Mouse (Mus musculus): ENCODE measurements around the gene Bcat1. TPM values are rescaled to one million over a fixed set of nuclear protein-coding genes. Genes with fewer than 3 reads are reported as not detected.
"Not testable (repeated sequence)": the region's sequence is repeated elsewhere in the genome, so short reads cannot be mapped to it uniquely, and the experiment has no call there.

Bcat1 gene
- polyA plus RNA-seq, 1 experiment from 2014 or later = 6.0 TPM

DNA sequence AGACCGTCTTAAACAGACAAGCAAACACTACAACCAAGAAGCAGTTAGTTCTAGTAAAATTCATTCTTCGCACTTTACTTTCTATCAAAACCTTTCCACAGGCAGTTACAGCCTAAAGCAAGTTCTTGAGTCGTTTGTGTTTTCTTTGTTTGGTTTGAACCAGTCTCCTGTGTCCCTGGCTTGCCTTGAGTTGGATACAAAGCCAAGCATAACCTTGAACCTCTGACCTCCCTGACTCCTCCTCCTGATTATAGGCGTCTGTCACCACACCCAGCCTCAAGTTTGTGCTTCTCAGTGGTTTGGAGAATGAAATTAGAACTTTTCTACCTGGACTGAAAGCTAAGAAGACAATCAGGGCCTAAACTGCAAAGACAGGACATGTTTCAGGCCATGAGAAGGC lies 18.4 kb upstream of the Bcat1 start:
- no peak overlapping the region for H3K27ac ChIP-seq (ENCODE audit: low read length)
- no peaks in the 10 kb centered on the region for H3K36me3 ChIP-seq (ENCODE audit: control insufficient read depth, insufficient read depth, low read length)
- no peaks in the 10 kb centered on the region for H3K27me3 ChIP-seq (replicated peaks; ENCODE audit: control insufficient read depth, insufficient read depth, low read length)
- H3K4me1 ChIP-seq (ENCODE audit: control insufficient read depth, insufficient read depth, low read length) = no peaks in the 10 kb centered on the region
- ATAC-seq = no peak
- no peak overlapping the region for H3K4me2 ChIP-seq (ENCODE audit: low read depth, low read length)
- no peaks in the 10 kb centered on the region for H3K9me3 ChIP-seq (ENCODE audit: control insufficient read depth, low read length)
- H3K4me3 ChIP-seq (ENCODE audit: low read length) = no peak overlapping the region
- no peak overlapping the region for H3K9ac ChIP-seq (ENCODE audit: low read depth, low read length)
- 69% methylated on average over 4 of the region's 4 CpGs for WGBS

GRCm38 (mm10) chr6:145093038-145093622 lies 17.1 kb upstream of the Bcat1 start:
- H3K4me2 ChIP-seq (ENCODE audit: low read depth, low read length); ATAC-seq; H3K9ac ChIP-seq (ENCODE audit: low read depth, low read length); H3K27me3 ChIP-seq (replicated peaks; ENCODE audit: control insufficient read depth, insufficient read depth, low read length); H3K27ac ChIP-seq (ENCODE audit: low read length); H3K4me3 ChIP-seq (ENCODE audit: low read length); H3K9me3 ChIP-seq (ENCODE audit: control insufficient read depth, low read length); H3K4me1 ChIP-seq (ENCODE audit: control insufficient read depth, insufficient read depth, low read length); H3K36me3 ChIP-seq (ENCODE audit: control insufficient read depth, insufficient read depth, low read length): not testable (repeated sequence)
- WGBS = 54% methylated on average over 7 of the region's 7 CpGs

DNA sequence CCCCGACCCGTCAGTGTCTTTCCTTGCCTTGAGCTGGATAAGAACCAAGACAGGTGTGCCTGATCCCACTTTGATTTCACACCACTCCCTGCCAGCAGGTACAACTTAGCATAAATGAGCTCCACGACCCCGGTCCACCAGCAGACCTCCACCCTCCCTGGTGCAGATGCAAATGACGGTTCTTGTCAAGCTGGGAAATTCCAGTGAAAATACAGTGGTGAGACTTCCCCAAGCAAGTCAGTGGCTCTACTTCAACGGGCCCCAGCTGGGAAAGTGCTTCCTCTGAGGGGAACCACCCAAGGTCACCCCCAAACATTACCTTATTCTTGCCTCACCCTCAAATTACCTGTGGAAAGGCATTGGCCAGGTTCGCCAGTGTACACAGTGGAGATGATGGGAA lies 16.0 kb upstream of the Bcat1 start:
- H3K4me2 ChIP-seq (ENCODE audit: low read depth, low read length) = no peak overlapping the region
- no peaks in the 10 kb centered on the region for H3K4me1 ChIP-seq (ENCODE audit: control insufficient read depth, insufficient read depth, low read length)
- WGBS = 76% methylated on average over 7 of the region's 7 CpGs
- H3K9me3 ChIP-seq (ENCODE audit: control insufficient read depth, low read length) = no peaks in the 10 kb centered on the region
- H3K36me3 ChIP-seq (ENCODE audit: control insufficient read depth, insufficient read depth, low read length) = no peaks in the 10 kb centered on the region
- no peak overlapping the region for H3K4me3 ChIP-seq (ENCODE audit: low read length)
- no peak overlapping the region for H3K9ac ChIP-seq (ENCODE audit: low read depth, low read length)
- ATAC-seq = no peak
- no peaks in the 10 kb centered on the region for H3K27me3 ChIP-seq (replicated peaks; ENCODE audit: control insufficient read depth, insufficient read depth, low read length)
- no peak overlapping the region for H3K27ac ChIP-seq (ENCODE audit: low read length)

DNA sequence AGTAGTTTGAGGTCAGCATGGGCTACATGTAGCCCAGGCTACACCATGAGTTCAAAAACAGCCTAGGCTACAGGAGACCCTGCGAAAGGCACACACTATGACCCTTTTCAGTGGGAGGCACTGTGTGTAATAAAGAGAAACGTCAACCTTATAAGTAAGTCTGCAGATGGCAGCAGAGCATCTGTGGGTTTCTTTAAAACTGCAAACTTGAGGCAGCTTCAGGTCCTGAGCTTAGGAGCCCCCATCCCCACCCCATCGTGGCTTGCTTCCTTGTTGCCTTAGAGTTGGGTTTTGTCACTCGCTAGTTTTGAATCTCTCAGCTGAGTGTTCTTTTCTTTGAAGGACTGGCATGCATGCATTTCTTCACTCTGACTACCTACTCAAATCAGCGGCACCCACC lies 14.9 kb upstream of the Bcat1 start:
- no peak overlapping the region for H3K4me2 ChIP-seq (ENCODE audit: low read depth, low read length)
- no peaks in the 10 kb centered on the region for H3K36me3 ChIP-seq (ENCODE audit: control insufficient read depth, insufficient read depth, low read length)
- H3K4me1 ChIP-seq (ENCODE audit: control insufficient read depth, insufficient read depth, low read length) = no peaks in the 10 kb centered on the region
- no peak for ATAC-seq
- no peaks in the 10 kb centered on the region for H3K27me3 ChIP-seq (replicated peaks; ENCODE audit: control insufficient read depth, insufficient read depth, low read length)
- H3K4me3 ChIP-seq (ENCODE audit: low read length) = no peak overlapping the region
- 76% methylated on average over 5 of the region's 5 CpGs for WGBS
- no peak overlapping the region for H3K27ac ChIP-seq (ENCODE audit: low read length)
- H3K9ac ChIP-seq (ENCODE audit: low read depth, low read length) = no peak overlapping the region
- H3K9me3 ChIP-seq (ENCODE audit: control insufficient read depth, low read length) = no peaks in the 10 kb centered on the region

GRCm38 (mm10) chr6:145090201-145090863 lies 14.3 kb upstream of the Bcat1 start:
- Histone ChIP-seq H3K27ac (ENCODE audit: low read length) (no peak overlapping the region), H3K36me3 (ENCODE audit: control insufficient read depth, insufficient read depth, low read length) (no peaks in the 10 kb centered on the region), H3K4me3 (ENCODE audit: low read length) (no peak overlapping the region), H3K4me2 (ENCODE audit: low read depth, low read length) (no peak overlapping the region), H3K4me1 (ENCODE audit: control insufficient read depth, insufficient read depth, low read length) (no peaks in the 10 kb centered on the region), H3K9ac (ENCODE audit: low read depth, low read length) (no peak overlapping the region), H3K27me3 (replicated peaks; ENCODE audit: control insufficient read depth, insufficient read depth, low read length) (no peaks in the 10 kb centered on the region), H3K9me3 (ENCODE audit: control insufficient read depth, low read length) (no peaks in the 10 kb centered on the region)
- no peak for ATAC-seq
- 79% methylated on average over 6 of the region's 6 CpGs for WGBS

DNA sequence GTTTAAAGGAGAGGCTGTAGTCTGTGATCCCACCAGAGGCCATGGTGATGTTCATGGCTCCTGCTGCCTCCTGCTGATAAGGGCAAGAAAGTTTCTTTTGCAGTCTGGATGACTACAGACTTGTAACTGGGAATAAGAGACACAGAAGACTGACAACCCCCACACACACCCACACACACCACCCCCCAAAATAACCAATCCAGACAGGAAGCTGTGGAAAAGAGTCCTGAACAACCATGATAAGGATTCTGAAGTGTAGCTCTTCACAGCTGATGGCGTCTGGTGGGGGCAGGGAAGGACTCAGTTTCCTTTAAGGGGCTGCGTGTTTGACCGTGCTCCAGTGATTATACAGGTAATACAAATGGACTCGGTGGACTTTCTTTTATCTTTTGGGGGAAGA lies 13.4 kb upstream of the Bcat1 start:
- no peak overlapping the region for H3K4me2 ChIP-seq (ENCODE audit: low read depth, low read length)
- H3K36me3 ChIP-seq (ENCODE audit: control insufficient read depth, insufficient read depth, low read length) = no peaks in the 10 kb centered on the region
- no peak overlapping the region for H3K27ac ChIP-seq (ENCODE audit: low read length)
- H3K27me3 ChIP-seq (replicated peaks; ENCODE audit: control insufficient read depth, insufficient read depth, low read length) = no peaks in the 10 kb centered on the region
- ATAC-seq = no peak
- H3K9ac ChIP-seq (ENCODE audit: low read depth, low read length) = no peak overlapping the region
- H3K4me1 ChIP-seq (ENCODE audit: control insufficient read depth, insufficient read depth, low read length) = no peaks in the 10 kb centered on the region
- no peak overlapping the region for H3K4me3 ChIP-seq (ENCODE audit: low read length)
- H3K9me3 ChIP-seq (ENCODE audit: control insufficient read depth, low read length) = no peaks in the 10 kb centered on the region
- 80% methylated on average over 4 of the region's 4 CpGs for WGBS

- Histone ChIP-seq H3K36me3 (ENCODE audit: control insufficient read depth, insufficient read depth, low read length) (no peaks in the 10 kb centered on the region), H3K4me3 (ENCODE audit: low read length) (no peak overlapping the region), H3K27me3 (replicated peaks; ENCODE audit: control insufficient read depth, insufficient read depth, low read length) (no peaks in the 10 kb centered on the region), H3K9ac (ENCODE audit: low read depth, low read length) (no peak overlapping the region), H3K4me1 (ENCODE audit: control insufficient read depth, insufficient read depth, low read length) (no peaks in the 10 kb centered on the region), H3K9me3 (ENCODE audit: control insufficient read depth, low read length) (no peaks in the 10 kb centered on the region), H3K4me2 (ENCODE audit: low read depth, low read length) (no peak overlapping the region), H3K27ac (ENCODE audit: low read length) (no peak overlapping the region)
- 48% methylated on average over 4 of the region's 4 CpGs for WGBS
- ATAC-seq = no peak
These were observed 12.6 kb upstream of the Bcat1 start for GRCm38 (mm10) chr6:145088451-145089113.

DNA sequence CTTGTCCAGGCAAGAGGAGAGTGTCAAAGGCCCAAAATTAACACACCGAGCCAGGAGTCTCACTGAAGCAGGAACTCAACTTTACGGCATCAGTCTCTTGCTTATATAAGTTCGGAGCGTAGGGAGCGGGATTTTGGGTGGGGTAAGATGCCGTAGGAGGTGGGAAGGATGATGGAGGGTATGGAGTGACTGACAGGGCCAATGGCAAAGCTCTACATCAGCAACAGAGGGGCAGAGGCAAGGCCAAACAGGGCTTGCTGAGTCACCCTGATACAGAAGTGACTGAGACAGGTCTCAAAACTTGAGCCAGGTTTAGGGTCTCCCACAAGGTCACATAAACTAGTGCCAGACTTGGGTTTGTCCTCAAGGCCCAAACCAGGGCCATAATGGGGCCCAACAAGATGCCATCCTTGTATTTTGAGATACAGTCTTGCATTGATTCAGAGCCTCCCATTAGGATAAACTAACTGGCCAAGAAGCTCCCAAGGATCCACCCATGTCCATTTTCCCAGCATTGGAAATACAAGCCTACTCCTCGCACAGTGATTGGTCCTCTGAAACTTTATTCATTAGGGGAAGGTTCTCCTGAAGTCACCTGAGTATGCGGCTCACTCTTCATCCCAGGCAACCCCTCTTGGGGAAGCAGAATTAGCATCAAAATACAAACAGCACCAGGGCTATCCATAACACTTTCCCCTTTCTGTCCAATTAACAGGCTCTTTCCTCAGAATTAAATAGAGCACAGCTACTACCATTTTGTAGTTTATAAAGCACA lies 8.5 kb upstream of the Bcat1 start:
- Histone ChIP-seq H3K4me1 (ENCODE audit: control insufficient read depth, insufficient read depth, low read length) (no peaks in the 10 kb centered on the region), H3K4me3 (ENCODE audit: low read length) (no peak overlapping the region), H3K27ac (ENCODE audit: low read length) (no peak overlapping the region), H3K9ac (ENCODE audit: low read depth, low read length) (no peak overlapping the region), H3K4me2 (ENCODE audit: low read depth, low read length) (no peak overlapping the region), H3K36me3 (ENCODE audit: control insufficient read depth, insufficient read depth, low read length) (no peaks in the 10 kb centered on the region), H3K27me3 (replicated peaks; ENCODE audit: control insufficient read depth, insufficient read depth, low read length) (0 out of 2 replicates have a peak, but pooled peaks cover 2% of the 10 kb centered on the region), H3K9me3 (ENCODE audit: control insufficient read depth, low read length) (no peaks in the 10 kb centered on the region)
- no peak for ATAC-seq
- WGBS = 89% methylated on average over 8 of the region's 8 CpGs

DNA sequence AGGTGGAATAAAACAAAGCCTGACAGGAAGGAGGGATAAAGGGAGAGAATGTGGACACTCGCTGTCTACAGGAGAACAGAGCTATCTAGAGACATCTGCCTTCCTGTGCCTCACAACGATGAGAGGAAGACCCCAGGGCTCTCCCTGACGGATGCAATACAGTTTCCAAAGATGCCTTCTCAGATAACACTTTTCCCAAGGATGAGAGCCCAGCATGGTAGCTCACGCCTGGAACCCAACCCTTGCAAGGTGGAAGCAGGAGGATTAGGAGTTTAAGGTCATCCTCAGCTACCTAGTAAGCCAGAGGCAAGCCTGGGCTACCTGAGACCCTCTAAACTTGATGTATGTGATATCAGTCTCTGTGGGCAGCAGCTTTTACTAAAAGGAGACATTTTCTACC lies 5.7 kb upstream of the Bcat1 start:
- Histone ChIP-seq H3K27ac (ENCODE audit: low read length) (no peak overlapping the region), H3K4me2 (ENCODE audit: low read depth, low read length) (no peak overlapping the region), H3K4me3 (ENCODE audit: low read length) (no peak overlapping the region), H3K9me3 (ENCODE audit: control insufficient read depth, low read length) (no peaks in the 10 kb centered on the region), H3K9ac (ENCODE audit: low read depth, low read length) (no peak overlapping the region), H3K4me1 (ENCODE audit: control insufficient read depth, insufficient read depth, low read length) (no peaks in the 10 kb centered on the region), H3K27me3 (replicated peaks; ENCODE audit: control insufficient read depth, insufficient read depth, low read length) (peaks cover 2% of the 10 kb centered on the region; the same call in 1 of the 2 replicates), H3K36me3 (ENCODE audit: control insufficient read depth, insufficient read depth, low read length) (no peaks in the 10 kb centered on the region)
- 71% methylated on average over 4 of the region's 4 CpGs for WGBS
- ATAC-seq = no peak

Measured in intestine, embryonic 16.5 days (tissue).